Mouse (Mus musculus) midbrain, embryonic 15.5 days (tissue): Measurements from ENCODE around the gene Gm10647. TPM values are rescaled to one million over a fixed set of nuclear protein-coding genes. Genes with fewer than 3 reads are reported as not detected.
"Not testable (repeated sequence)": the region's sequence is repeated elsewhere in the genome, so short reads cannot be mapped to it uniquely, and the experiment has no call there.

ENCODE experiments used
- ATAC-seq: fragments of 200-750 bp; cut with Nextera tagmentation; replicated peaks from 2 replicates; pipeline ENCODE4 v1.8.0; 2017; ENCODE audit warnings: moderate TSS enrichment
- H3K27ac ChIP-seq: fragments of 300-500 bp; sonication (generic); 2 replicates; pipeline ENCODE4 v1.5.1; 2015; ENCODE audit warnings: mild to moderate bottlenecking, inconsistent platforms
- H3K27me3 ChIP-seq: fragments of 300-500 bp; sonication (generic); replicated peaks from 2 replicates; pipeline ENCODE4 v1.6.1; 2015; ENCODE audit warnings: inconsistent platforms
- H3K36me3 ChIP-seq: fragments of 300-500 bp; sonication (generic); replicated peaks from 2 replicates; pipeline ENCODE4 v1.6.1; 2015; ENCODE audit warnings: inconsistent platforms
- H3K4me1 ChIP-seq: fragments of 300-500 bp; sonication (generic); 2 replicates; pipeline ENCODE4 v1.6.1; 2015; ENCODE audit warnings: inconsistent platforms
- H3K4me2 ChIP-seq: fragments of 300-500 bp; sonication (generic); 2 replicates; pipeline ENCODE4 v1.6.1; 2015; ENCODE audit warnings: inconsistent platforms, mild to moderate bottlenecking, moderate library complexity
- H3K4me3 ChIP-seq: fragments of 300-500 bp; sonication (generic); 2 replicates; pipeline ENCODE4 v1.5.1; 2015; ENCODE audit warnings: mild to moderate bottlenecking, inconsistent platforms
- H3K9ac ChIP-seq: fragments of 300-500 bp; sonication (generic); 2 replicates; pipeline ENCODE4 v1.6.1; 2015; ENCODE audit warnings: mild to moderate bottlenecking, inconsistent platforms
- H3K9me3 ChIP-seq: fragments of 300-500 bp; sonication (generic); 2 replicates; pipeline ENCODE4 v1.6.1; 2016; ENCODE audit warnings: inconsistent platforms
- WGBS: fragments of 180-500 bp; shearing (Covaris S2); methylation state at CpG from one replicate; pipeline ENCODE4 v1.1.7; 2015; ENCODE audit warnings: mixed read lengths; 5-methylcytosine and 5-hydroxymethylcytosine counted together
- polyA plus RNA-seq: library from polyadenylated mRNA; unstranded; fragments of >200 nt; fragmentation: Nextera tagmentation; extraction: Ambion mirVana; gene quantifications from 2 replicates; pipeline ENCODE4 v1.2.1, GENCODE M21; 2015

Gm10647 gene
- 0.54 and 0.58 TPM in 2 replicates for polyA plus RNA-seq

GRCm38 (mm10) chr9:66796739-66797138 lies at the start of gene Gm10647:
Gene Gm10647 (plus strand): TSS chr9:66797039.
- 82% methylated on average over 5 of the region's 5 CpGs for WGBS
- Histone ChIP-seq H3K4me2 (peak within 1 kb of the TSS; percentile 83), H3K9me3 (no peaks in the 10 kb centered on the region), H3K27me3 (0 out of 2 replicates have a peak, but pooled peaks cover 3% of the 10 kb centered on the region), H3K27ac (peak within 1 kb of the TSS; percentile 89), H3K4me1 (peaks cover 24% of the 10 kb centered on the region), H3K4me3 (peak within 1 kb of the TSS; percentile 83), H3K36me3 (no peaks in the 10 kb centered on the region), H3K9ac (peak within 1 kb of the TSS; percentile 95)
- ATAC-seq = no peak

GRCm38 (mm10) chr9:66748390-66748789 lies 48.4 kb upstream of the Gm10647 start:
- H3K4me2 ChIP-seq = no peak overlapping the region
- no peaks in the 10 kb centered on the region for H3K36me3 ChIP-seq
- no peaks in the 10 kb centered on the region for H3K27me3 ChIP-seq
- WGBS = 82% methylated on average over 15 of the region's 15 CpGs
- no peaks in the 10 kb centered on the region for H3K4me1 ChIP-seq
- H3K9ac ChIP-seq = no peak overlapping the region
- H3K9me3 ChIP-seq = no peaks in the 10 kb centered on the region
- H3K4me3 ChIP-seq = no peak overlapping the region
- no peak overlapping the region for H3K27ac ChIP-seq
- no peak for ATAC-seq

GRCm38 (mm10) chr9:66752849-66753248 lies 44.0 kb upstream of the Gm10647 start:
- Histone ChIP-seq H3K4me2 (no peak overlapping the region), H3K27me3 (no peaks in the 10 kb centered on the region), H3K36me3 (no peaks in the 10 kb centered on the region), H3K4me1 (no peaks in the 10 kb centered on the region), H3K9me3 (no peaks in the 10 kb centered on the region), H3K27ac (no peak overlapping the region), H3K9ac (no peak overlapping the region), H3K4me3 (no peak overlapping the region)
- 75% methylated on average over 6 of the region's 6 CpGs for WGBS
- no peak for ATAC-seq

GRCm38 (mm10) chr9:66760991-66761390 lies 35.8 kb upstream of the Gm10647 start:
- no peak overlapping the region for H3K4me3 ChIP-seq
- no peak overlapping the region for H3K9ac ChIP-seq
- no peak for ATAC-seq
- H3K4me1 ChIP-seq = no peaks in the 10 kb centered on the region
- no peaks in the 10 kb centered on the region for H3K27me3 ChIP-seq
- no peaks in the 10 kb centered on the region for H3K9me3 ChIP-seq
- H3K27ac ChIP-seq = no peak overlapping the region
- no peak overlapping the region for H3K4me2 ChIP-seq
- WGBS = 78% methylated on average over 1 of the region's 1 CpGs
- no peaks in the 10 kb centered on the region for H3K36me3 ChIP-seq

- Histone ChIP-seq H3K4me2 (no peak overlapping the region), H3K9me3 (no peaks in the 10 kb centered on the region), H3K27me3 (no peaks in the 10 kb centered on the region), H3K9ac (no peak overlapping the region), H3K27ac (no peak overlapping the region), H3K4me1 (no peaks in the 10 kb centered on the region), H3K36me3 (no peaks in the 10 kb centered on the region), H3K4me3 (no peak overlapping the region)
- ATAC-seq = no peak
- 100% methylated on average over 1 of the region's 1 CpGs for WGBS
Observed at GRCm38 (mm10) chr9:66768721-66769120, 28.1 kb upstream of the Gm10647 start.

- H3K9ac ChIP-seq = no peak overlapping the region
- WGBS = 84% methylated on average over 3 of the region's 3 CpGs
- no peaks in the 10 kb centered on the region for H3K9me3 ChIP-seq
- no peaks in the 10 kb centered on the region for H3K4me1 ChIP-seq
- no peak overlapping the region for H3K4me3 ChIP-seq
- no peak overlapping the region for H3K27ac ChIP-seq
- no peaks in the 10 kb centered on the region for H3K27me3 ChIP-seq
- H3K4me2 ChIP-seq = no peak overlapping the region
- H3K36me3 ChIP-seq = no peaks in the 10 kb centered on the region
- no peak for ATAC-seq
Observed at GRCm38 (mm10) chr9:66769275-66769674, 27.6 kb upstream of the Gm10647 start.

- H3K4me1 ChIP-seq = no peaks in the 10 kb centered on the region
- ATAC-seq = no peak
- H3K4me3 ChIP-seq = no peak overlapping the region
- no peaks in the 10 kb centered on the region for H3K27me3 ChIP-seq
- H3K27ac ChIP-seq = no peak overlapping the region
- no peaks in the 10 kb centered on the region for H3K9me3 ChIP-seq
- no peak overlapping the region for H3K9ac ChIP-seq
- H3K36me3 ChIP-seq = no peaks in the 10 kb centered on the region
- H3K4me2 ChIP-seq = no peak overlapping the region
Observed at GRCm38 (mm10) chr9:66770701-66771100, 26.1 kb upstream of the Gm10647 start.

GRCm38 (mm10) chr9:66784552-66784951 lies 12.3 kb upstream of the Gm10647 start:
- not testable (repeated sequence) for H3K4me2 ChIP-seq, H3K36me3 ChIP-seq, ATAC-seq, H3K9ac ChIP-seq, H3K9me3 ChIP-seq, H3K4me1 ChIP-seq, H3K4me3 ChIP-seq, H3K27ac ChIP-seq, H3K27me3 ChIP-seq
- 60% methylated on average over 1 of the region's 3 CpGs for WGBS

GRCm38 (mm10) chr9:66787821-66788220 lies 9.0 kb upstream of the Gm10647 start:
- ATAC-seq = no peak
- no peaks in the 10 kb centered on the region for H3K36me3 ChIP-seq
- 9% methylated on average over 2 of the region's 2 CpGs for WGBS

GRCm38 (mm10) chr9:66794629-66795463 lies 2.0 kb upstream of the Gm10647 start:
- Histone ChIP-seq H3K9me3 (no peaks in the 10 kb centered on the region), H3K27me3 (no peaks in the 10 kb centered on the region)
- ATAC-seq = peak; percentile 68

More at GRCm38 (mm10) chr9:66787821-66788220, 9.0 kb upstream of the Gm10647 start:
- H3K9ac ChIP-seq = no peak overlapping the region
- no peak overlapping the region for H3K4me2 ChIP-seq
- no peak overlapping the region for H3K4me3 ChIP-seq
- peaks cover 1% of the 10 kb centered on the region; the same call in 1 of the 2 replicates for H3K4me1 ChIP-seq
- H3K27ac ChIP-seq = no peak overlapping the region
- no peaks in the 10 kb centered on the region for H3K9me3 ChIP-seq
- H3K27me3 ChIP-seq = no peaks in the 10 kb centered on the region

GRCm38 (mm10) chr9:66795464-66796324 lies 1.1 kb upstream of the Gm10647 start, which contains the start of gene Aph1b:
Gene Aph1b (minus strand): TSS chr9:66795490.
- H3K27ac ChIP-seq = peak within 1 kb of the TSS; percentile 89
- peak within 1 kb of the TSS; percentile 83 for H3K4me2 ChIP-seq
- peak within 1 kb of the TSS; percentile 95 for H3K9ac ChIP-seq
- peak; percentile 99 for ATAC-seq
- WGBS = 0% methylated on average over 42 of the region's 42 CpGs
- H3K4me1 ChIP-seq = peaks cover 24% of the 10 kb centered on the region
- no peaks in the 10 kb centered on the region for H3K9me3 ChIP-seq
- no peaks in the 10 kb centered on the region for H3K36me3 ChIP-seq
- no peaks in the 10 kb centered on the region for H3K27me3 ChIP-seq
- peak within 1 kb of the TSS; percentile 83 for H3K4me3 ChIP-seq

More at GRCm38 (mm10) chr9:66794629-66795463, 2.0 kb upstream of the Gm10647 start:
- peaks cover 24% of the 10 kb centered on the region for H3K4me1 ChIP-seq
- peak overlapping the region; percentile 83 for H3K4me3 ChIP-seq
- peak overlapping the region; percentile 83 for H3K4me2 ChIP-seq
- H3K36me3 ChIP-seq = no peaks in the 10 kb centered on the region
- 2% methylated on average over 43 of the region's 43 CpGs for WGBS
- peak overlapping the region; percentile 95 for H3K9ac ChIP-seq
- peak overlapping the region; percentile 89 for H3K27ac ChIP-seq

- Histone ChIP-seq H3K9ac (no peak overlapping the region), H3K4me3 (no peak overlapping the region), H3K27ac (no peak overlapping the region), H3K9me3 (no peaks in the 10 kb centered on the region), H3K36me3 (no peaks in the 10 kb centered on the region), H3K27me3 (peaks cover 6% of the 10 kb centered on the region; the same call in 1 of the 2 replicates), H3K4me2 (no peak overlapping the region), H3K4me1 (0 out of 2 replicates have a peak, but pooled peaks cover 3% of the 10 kb centered on the region)
- ATAC-seq = no peak
- WGBS = 52% methylated on average over 12 of the region's 12 CpGs
Observed at GRCm38 (mm10) chr9:66801947-66802346, 5.1 kb downstream of the Gm10647 start.
